Mouse (Mus musculus): ENCODE measurements around the gene AI837181.
"Not testable (repeated sequence)": the region's sequence is repeated elsewhere in the genome, so short reads cannot be mapped to it uniquely, and the experiment has no call there.

Gene AI837181

GRCm38 (mm10) chr19:5424782-5425741 lies at the start of gene AI837181, which contains the start of gene Drap1:
TSS of gene AI837181 (plus strand) at chr19:5425144.
TSS of gene Drap1 (minus strand) at chr19:5424979.
- DNase-seq (ENCODE audit: low spot score), result peak; percentile 90

GRCm38 (mm10) chr19:5377446-5377845 lies 47.5 kb upstream of the AI837181 start:
- DNase-seq (ENCODE audit: low spot score), result no peak

DNA sequence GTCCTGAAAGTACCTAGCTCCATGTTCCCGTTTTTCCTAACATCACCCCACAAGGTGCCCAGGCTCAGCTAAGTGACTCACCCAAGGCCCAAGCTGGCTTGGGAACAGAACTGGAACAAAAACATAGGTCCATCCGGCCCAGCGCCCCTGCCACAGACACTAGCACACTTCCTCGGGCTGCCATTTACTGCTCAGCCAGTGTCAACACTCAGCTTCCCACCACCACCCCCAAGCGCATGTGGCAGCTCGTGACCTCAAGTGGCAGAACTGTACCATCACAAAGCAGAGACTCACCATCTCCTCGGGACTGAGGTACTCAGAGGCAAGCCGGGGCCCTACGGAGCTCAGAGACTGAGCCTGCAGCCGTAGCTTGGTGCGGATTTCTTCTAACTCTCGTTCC lies 41.6 kb upstream of the AI837181 start:
- no peak for DNase-seq (ENCODE audit: low spot score)

GRCm38 (mm10) chr19:5384715-5385114 lies 40.2 kb upstream of the AI837181 start:
- DNase-seq (ENCODE audit: low spot score), result no peak

DNA sequence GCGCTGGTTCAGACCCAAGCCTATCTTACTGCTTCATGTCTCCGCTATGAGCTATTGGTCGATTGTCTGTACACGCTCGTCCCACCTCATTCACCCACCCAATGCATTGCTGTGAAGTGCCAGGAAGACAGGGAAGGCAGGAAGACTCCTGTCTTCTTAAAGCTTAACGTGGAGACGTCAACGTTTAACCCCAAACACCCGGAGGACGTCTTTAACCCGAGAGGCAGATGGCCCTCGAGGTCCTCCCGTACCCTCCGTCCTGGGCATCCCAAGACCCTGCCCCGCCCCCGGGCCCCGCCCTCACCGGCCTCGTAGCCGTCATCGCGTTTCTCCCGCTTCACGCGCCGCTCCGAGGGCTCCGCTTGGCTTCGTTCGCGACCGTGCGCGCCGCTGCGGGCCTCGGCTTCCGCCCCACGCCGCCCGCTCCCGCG lies 36.9 kb upstream of the AI837181 start:
- no peak for DNase-seq (ENCODE audit: low spot score)

GRCm38 (mm10) chr19:5388588-5389242 lies 36.2 kb upstream of the AI837181 start, which contains the start of gene Sart1:
TSS of gene Sart1 (minus strand) at chr19:5388703.
- DNase-seq (ENCODE audit: low spot score), result peak; percentile 96

- peak; percentile 49 for DNase-seq (ENCODE audit: low spot score)
These were observed 35.3 kb upstream of the AI837181 start for GRCm38 (mm10) chr19:5389647-5390046.

- no peak for DNase-seq (ENCODE audit: low spot score)
These were observed 34.5 kb upstream of the AI837181 start for GRCm38 (mm10) chr19:5390416-5390815.

GRCm38 (mm10) chr19:5392892-5393291 lies 32.1 kb upstream of the AI837181 start:
- DNase-seq (ENCODE audit: low spot score), result peak; percentile 49

GRCm38 (mm10) chr19:5394168-5394567 lies 30.8 kb upstream of the AI837181 start:
- DNase-seq (ENCODE audit: low spot score), result no peak

DNA sequence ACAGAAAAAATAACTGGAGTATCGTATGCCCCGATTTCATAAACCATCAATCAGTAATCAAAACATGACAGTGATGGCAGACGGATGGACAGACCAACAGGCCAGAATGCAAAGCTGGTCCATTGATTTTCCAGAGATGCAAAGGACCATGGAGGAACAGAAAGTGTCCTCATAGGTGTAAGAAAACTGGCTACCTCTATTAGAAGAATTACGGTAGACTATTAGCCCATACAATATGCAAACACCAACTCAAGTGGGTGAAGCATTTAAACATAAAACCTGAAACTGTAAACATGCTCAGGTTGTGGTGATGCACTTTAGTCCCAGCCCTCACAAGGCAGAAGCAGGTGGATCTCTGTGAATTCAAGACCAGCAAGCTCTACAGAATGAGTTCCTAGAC lies 29.6 kb upstream of the AI837181 start:
- no peak for DNase-seq (ENCODE audit: low spot score)

DNA sequence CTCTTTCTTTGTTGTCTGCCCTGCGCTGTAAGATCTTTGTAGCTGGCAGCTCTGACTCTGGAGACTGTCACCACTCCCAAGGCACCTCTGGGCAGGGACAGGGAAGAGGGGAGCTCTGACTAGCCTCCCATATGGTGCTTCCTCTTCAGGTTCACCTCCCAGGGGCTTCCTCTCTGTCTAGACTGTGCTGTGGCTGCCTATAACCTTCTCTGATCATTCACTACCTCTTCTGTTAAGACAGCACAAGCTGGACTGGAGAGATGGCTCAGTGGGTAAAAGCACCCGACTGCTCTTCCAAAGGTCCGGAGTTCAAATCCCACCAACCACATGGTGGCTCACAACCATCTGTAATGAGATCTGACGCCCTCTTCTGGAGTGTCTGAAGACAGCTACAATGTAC lies 23.9 kb upstream of the AI837181 start:
- not testable (repeated sequence) for DNase-seq (ENCODE audit: low spot score)

DNA sequence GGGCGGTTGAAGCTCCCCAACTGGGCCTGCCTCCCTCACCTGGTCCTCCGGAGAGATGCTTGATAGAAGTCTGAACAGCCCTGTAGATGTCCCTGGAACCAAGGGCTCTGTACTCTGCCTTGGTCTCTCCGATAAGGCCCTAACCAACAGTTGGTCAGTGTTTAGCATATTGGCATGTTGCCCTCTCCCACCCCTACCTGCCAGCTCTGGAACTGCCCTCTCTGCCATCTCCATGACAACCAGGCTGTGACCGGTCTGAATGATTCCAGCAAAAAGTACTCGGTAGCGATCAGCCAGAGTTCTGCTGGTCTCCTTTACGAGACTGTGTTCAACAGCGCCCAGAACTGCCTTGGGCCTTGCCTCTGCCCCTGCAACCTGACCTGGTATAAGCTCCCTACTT lies 22.7 kb upstream of the AI837181 start, which contains the start of gene Tsga10ip:
Gene Tsga10ip (minus strand): TSS at position 234 of the 400 bp plus-strand sequence.
- DNase-seq (ENCODE audit: low spot score), result no peak

- no peak for DNase-seq (ENCODE audit: low spot score)
These were observed 19.0 kb upstream of the AI837181 start for GRCm38 (mm10) chr19:5405924-5406323.

GRCm38 (mm10) chr19:5406531-5407126 lies 18.3 kb upstream of the AI837181 start:
- peak; percentile 52 for DNase-seq (ENCODE audit: low spot score)

GRCm38 (mm10) chr19:5407133-5407532 lies 17.8 kb upstream of the AI837181 start:
- peak; percentile 71 for DNase-seq (ENCODE audit: low spot score)

GRCm38 (mm10) chr19:5408057-5409001 lies 16.6 kb upstream of the AI837181 start:
- peak; percentile 50 for DNase-seq (ENCODE audit: low spot score)

DNA sequence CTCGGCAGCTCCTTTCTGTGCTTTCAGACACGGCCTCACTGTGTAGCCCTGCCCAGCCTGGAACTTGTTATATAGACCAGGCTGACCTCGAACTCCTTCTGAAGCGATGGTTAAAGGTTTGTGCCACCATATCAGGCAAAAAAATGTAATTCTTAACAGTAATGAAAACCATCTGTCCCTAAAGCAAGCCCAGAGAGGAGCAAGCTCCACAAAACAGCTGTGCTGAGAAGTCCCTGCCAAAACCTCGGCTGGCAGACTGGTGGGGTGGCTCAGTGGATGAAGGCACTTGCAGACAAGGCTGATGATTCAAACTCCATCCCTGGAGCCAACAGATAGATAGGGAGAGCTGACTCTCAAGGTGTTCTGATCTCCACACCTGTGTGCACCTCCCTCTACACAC lies 15.9 kb upstream of the AI837181 start:
- DNase-seq (ENCODE audit: low spot score), result peak; percentile 36

DNA sequence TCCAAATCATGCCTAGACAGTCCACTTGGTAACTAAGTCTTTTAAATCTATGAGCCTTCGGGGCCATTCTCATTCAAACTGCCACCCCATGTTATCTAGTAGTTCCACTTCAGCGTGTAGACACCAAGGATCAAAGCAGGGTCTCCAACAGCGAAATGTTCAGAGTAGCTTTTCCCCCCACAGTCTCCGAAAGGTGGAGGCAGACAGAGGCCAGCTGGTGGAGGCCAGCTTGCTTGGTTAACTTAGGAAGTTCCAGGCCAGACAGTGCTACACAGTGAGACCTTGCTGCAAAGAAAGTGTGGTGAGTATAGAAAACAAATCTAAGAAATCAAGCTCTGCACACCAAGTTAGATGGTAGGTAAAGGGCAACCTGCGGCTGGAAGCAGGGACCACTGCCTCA lies 14.3 kb upstream of the AI837181 start:
- no peak for DNase-seq (ENCODE audit: low spot score)

DNA sequence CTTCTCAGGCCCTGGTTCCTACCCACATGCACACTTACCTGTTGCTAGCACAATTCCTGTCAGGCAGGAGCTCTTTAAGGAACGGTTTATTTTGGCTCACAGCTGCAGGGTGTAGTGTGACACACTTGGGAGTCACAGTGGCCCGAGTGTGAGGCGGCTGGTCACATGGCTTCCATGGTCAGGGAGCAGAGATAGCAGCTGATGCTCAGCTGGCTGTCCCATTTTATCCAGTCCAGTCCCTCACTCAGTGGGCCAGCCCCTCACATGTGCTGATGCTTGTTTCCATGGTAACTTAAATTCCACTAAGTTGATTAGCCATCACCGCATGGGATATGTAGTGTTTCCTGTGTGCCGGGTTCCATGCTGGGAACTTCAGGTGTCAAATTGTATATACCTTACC lies 13.0 kb upstream of the AI837181 start:
- no peak for DNase-seq (ENCODE audit: low spot score)

- DNase-seq (ENCODE audit: low spot score), result no peak
These were observed 11.1 kb upstream of the AI837181 start for GRCm38 (mm10) chr19:5413840-5414239.

Data from lung, postnatal 25 days (tissue).